Mouse (Mus musculus) induced T-regulatory cell, adult 2 months (primary cell): ENCODE data around the gene Mfap4.
A peak's percentile ranks its signal among the peaks of the same experiment; 100 is the strongest.

Experiments used
- DNase-seq: peaks from one replicate; pipeline ENCODE4 v3.0.0-alpha.2; 2012; ENCODE audit warnings: low read depth

The Mfap4 gene

GRCm38 (mm10) chr11:61484613-61485540, at the start of gene Mfap4:
Mfap4 (plus strand) TSS chr11:61485431.
- no peak for DNase-seq

DNA sequence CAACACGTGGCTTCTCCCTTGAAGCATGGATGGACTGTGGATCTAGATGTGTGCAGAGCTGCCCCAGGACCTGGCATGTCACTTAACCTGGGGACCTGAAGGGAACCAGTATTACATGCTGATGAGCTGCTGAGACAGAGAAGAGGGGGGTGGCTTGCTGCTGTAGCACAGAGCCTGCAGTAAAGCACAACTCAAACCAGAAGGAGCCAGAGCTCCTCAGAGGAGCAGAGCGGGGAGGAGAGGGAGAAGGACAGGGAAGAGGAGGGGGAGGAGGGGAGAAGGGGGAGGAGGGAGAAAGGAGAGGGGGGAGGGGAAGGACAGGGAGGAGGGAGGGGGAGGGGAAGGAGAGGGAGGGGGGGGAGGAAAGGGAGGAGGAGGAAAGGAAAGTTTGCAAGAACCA, 48.9 kb upstream of the Mfap4 start:
- DNase-seq: no peak

- no peak for DNase-seq
Measured at GRCm38 (mm10) chr11:61439170-61439569, 46.1 kb upstream of the Mfap4 start.

GRCm38 (mm10) chr11:61440416-61440815, 44.8 kb upstream of the Mfap4 start:
- DNase-seq: no peak

GRCm38 (mm10) chr11:61441670-61442069, 43.6 kb upstream of the Mfap4 start:
- DNase-seq: no peak

DNA sequence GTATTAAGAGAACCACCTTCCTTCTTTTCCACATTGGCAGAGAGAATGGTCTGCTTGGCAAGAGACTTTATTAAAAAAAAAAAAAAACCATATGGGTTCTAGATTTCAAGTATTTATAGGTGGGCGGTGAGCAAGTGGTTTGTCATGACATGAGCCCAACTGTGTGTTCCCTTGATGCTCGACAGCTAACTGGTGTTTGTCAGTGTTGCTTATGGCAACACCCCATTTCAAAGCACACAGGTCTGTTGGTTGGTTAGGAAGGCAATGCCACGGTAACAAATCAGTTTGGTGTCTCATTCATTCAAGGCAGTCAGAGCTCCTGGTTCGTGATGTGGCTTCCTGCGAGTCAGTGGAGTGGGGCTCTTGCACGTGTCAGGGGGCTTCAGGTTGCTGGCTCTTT, 41.4 kb upstream of the Mfap4 start:
- no peak for DNase-seq

GRCm38 (mm10) chr11:61447296-61447695, 37.9 kb upstream of the Mfap4 start:
- DNase-seq: no peak

GRCm38 (mm10) chr11:61448041-61448440, 37.2 kb upstream of the Mfap4 start:
- no peak for DNase-seq

DNA sequence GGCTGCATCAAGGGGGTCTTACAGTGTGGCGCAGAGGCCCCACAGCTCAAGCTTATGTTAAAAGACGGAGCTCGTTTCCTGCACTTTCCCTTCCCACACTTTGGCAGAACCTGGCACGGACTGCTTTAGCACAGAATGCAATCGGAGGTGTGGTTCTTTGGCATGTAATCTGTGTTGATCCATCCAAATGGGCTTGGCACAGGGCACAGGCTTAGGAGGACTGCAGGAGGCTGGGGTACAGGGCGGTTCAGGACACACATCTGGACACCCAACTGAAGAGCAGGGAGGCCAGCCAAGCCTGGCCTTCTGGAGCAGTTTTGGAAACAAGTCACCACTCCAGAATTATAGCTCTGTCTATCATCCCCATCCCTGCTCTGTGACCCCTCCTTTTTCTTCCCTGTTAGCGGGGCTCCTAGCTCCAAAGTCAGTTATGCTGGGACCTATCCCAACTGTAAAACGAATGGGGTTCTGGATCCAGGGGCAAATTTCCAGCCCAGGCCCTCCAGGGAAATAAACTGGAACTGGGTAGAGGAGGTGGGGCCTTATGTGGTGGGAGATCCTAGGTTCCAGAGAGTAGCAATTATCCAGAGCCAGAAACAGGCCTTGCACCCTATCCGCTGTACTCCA, 36.5 kb upstream of the Mfap4 start:
- no peak for DNase-seq

GRCm38 (mm10) chr11:61449499-61450292, 35.5 kb upstream of the Mfap4 start:
- peak; percentile 6 for DNase-seq

- no peak for DNase-seq
Measured at GRCm38 (mm10) chr11:61464071-61464470, 21.2 kb upstream of the Mfap4 start.

DNA sequence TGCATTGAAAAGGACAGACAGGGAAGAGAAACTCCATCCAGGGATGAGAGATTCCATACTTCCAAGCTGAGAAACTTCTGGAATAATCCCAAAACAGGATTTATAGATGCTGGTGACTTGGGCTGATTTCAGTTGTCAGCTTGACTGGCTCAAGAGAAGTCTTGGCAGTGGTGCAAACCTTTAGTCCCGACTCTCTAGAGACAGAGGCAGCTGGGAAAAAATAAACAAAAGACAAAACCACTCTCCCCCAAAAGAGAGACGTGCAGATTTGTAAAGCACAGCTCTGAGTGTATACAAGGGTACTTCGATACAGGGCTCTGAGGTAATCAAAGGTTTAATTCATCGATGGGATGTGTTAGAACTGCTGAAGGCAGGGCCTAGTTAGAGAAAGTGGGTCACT, 19.8 kb upstream of the Mfap4 start:
- no peak for DNase-seq

GRCm38 (mm10) chr11:61468534-61468933, 16.7 kb upstream of the Mfap4 start:
- no peak for DNase-seq

DNA sequence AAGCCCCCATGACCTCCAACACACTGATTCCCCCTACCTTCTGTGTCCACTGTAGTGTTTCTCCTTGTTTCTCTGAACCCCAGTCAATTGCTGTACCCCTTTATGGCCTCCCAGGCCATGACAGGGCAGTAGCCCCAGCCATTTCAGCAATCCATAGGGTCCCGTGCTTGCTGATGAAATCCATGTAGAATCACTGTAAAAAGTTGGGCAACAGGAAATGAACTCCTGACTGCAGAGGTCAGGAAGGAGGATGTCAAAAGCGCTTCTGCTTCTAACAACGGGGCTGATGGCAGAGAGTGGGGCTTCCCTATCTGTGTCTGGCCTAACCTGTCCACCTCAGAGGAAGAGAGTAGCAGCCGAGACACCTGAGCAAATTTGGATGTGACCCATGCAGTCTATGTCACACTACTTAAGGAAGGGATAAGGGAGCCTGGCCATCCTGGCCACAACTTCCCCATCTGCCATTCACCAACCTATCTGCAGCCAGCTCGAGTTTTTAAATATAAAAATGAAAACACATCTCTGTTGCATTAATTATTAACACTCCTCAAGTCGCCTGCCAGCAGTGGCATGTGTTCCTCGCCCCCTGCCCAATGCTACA, 15.8 kb upstream of the Mfap4 start:
- no peak for DNase-seq

GRCm38 (mm10) chr11:61470880-61471279, 14.4 kb upstream of the Mfap4 start:
- DNase-seq: no peak

- DNase-seq: no peak
Measured at GRCm38 (mm10) chr11:61473630-61474029, 11.6 kb upstream of the Mfap4 start.

- DNase-seq: no peak
Measured at GRCm38 (mm10) chr11:61476786-61477382, 8.3 kb upstream of the Mfap4 start.

- no peak for DNase-seq
Measured at GRCm38 (mm10) chr11:61477566-61478508, 7.4 kb upstream of the Mfap4 start.

- DNase-seq: no peak
Measured at GRCm38 (mm10) chr11:61478788-61479187, 6.4 kb upstream of the Mfap4 start.

GRCm38 (mm10) chr11:61481239-61482090, 3.8 kb upstream of the Mfap4 start:
- DNase-seq: peak; percentile 48
